Mouse (Mus musculus) forebrain, embryonic 16.5 days (tissue): Measurements from ENCODE around the gene Gm49510. TPM values are rescaled to one million over a fixed set of nuclear protein-coding genes. Genes with fewer than 3 reads are reported as not detected.

ENCODE experiments used
- ATAC-seq: fragments of 200-750 bp; cut with Nextera tagmentation; 2 replicates; pipeline ENCODE4 v1.8.0; 2017; ENCODE audit warnings: mild to moderate bottlenecking, moderate library complexity
- H3K27ac ChIP-seq: fragments of 300-500 bp; sonication (generic); 2 replicates; pipeline ENCODE4 v1.5.1; 2014; ENCODE audit warnings: low read length, control low read depth
- H3K27me3 ChIP-seq: fragments of 300-500 bp; sonication (generic); replicated peaks from 2 replicates; pipeline ENCODE4 v1.6.1; 2014; ENCODE audit warnings: low read length; ENCODE audit not compliant: control insufficient read depth, insufficient read depth
- H3K36me3 ChIP-seq: fragments of 300-500 bp; sonication (generic); 2 replicates; pipeline ENCODE4 v1.6.1; 2014; ENCODE audit not compliant: control insufficient read depth, insufficient read depth
- H3K4me1 ChIP-seq: fragments of 300-500 bp; sonication (generic); replicated peaks from 2 replicates; pipeline ENCODE4 v1.6.1; 2014; ENCODE audit warnings: low read length; ENCODE audit not compliant: control insufficient read depth, insufficient read depth
- H3K4me2 ChIP-seq: fragments of 300-500 bp; sonication (generic); 2 replicates; pipeline ENCODE4 v1.6.1; 2014; ENCODE audit warnings: mild to moderate bottlenecking, low read length, control low read depth
- H3K4me3 ChIP-seq: fragments of 300-500 bp; sonication (generic); replicated peaks from 2 replicates; pipeline ENCODE4 v1.5.1; 2014; ENCODE audit warnings: mild to moderate bottlenecking, low read length, control low read depth
- H3K9ac ChIP-seq: fragments of 300-500 bp; sonication (generic); replicated peaks from 2 replicates; pipeline ENCODE4 v1.6.1; 2014; ENCODE audit warnings: low read depth, low read length, control low read depth
- H3K9me3 ChIP-seq: fragments of 300-500 bp; sonication (generic); 2 replicates; pipeline ENCODE4 v1.6.1; 2016; ENCODE audit warnings: low read length; ENCODE audit not compliant: control insufficient read depth
- WGBS: fragments of 180-500 bp; shearing (Covaris S2); extraction: QIAGEN DNeasy Blood & Tissue Kit; methylation state at CpG from one replicate; pipeline ENCODE4 v1.1.7; 2014; 5-methylcytosine and 5-hydroxymethylcytosine counted together
- polyA plus RNA-seq: library from polyadenylated mRNA; unstranded; fragments of >200 nt; fragmentation: Nextera tagmentation; extraction: Ambion mirVana; gene quantifications from 2 replicates; pipeline ENCODE4 v1.2.1, GENCODE M21; 2015

Gm49510 gene
- polyA plus RNA-seq, 1 experiment from 2014 or later = 0.19 TPM

DNA sequence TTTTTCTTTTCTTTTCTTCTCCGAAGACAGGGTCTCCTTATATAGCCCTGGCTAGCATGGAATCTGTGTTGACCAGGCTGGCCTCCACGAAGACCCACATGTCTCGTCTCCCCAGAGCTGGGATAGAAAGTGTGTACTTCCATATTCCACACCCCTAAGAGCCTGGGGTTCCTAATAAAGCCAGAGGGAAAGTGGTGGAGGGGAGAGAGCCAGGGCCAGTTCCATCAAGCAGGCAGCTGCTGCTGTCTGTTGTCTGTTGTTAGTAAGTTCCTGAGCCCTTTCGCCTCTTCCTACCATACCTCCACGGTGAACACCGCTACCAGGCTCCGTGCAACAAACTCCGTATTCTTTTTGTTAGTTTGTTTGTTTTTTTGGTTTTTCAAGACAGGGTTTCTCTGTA is 29.1 kb downstream of the Gm49510 start:
- Histone ChIP-seq H3K36me3 (no peaks in the 10 kb centered on the region), H3K9me3 (no peaks in the 10 kb centered on the region), H3K4me2 (peak overlapping the region; percentile 71), H3K9ac (no peak overlapping the region), H3K4me3 (no peak overlapping the region), H3K27me3 (no peaks in the 10 kb centered on the region), H3K27ac (no peak overlapping the region), H3K4me1 (peaks cover 25% of the 10 kb centered on the region)
- no peak for ATAC-seq
- WGBS = 51% methylated on average over 7 of the region's 8 CpGs

DNA sequence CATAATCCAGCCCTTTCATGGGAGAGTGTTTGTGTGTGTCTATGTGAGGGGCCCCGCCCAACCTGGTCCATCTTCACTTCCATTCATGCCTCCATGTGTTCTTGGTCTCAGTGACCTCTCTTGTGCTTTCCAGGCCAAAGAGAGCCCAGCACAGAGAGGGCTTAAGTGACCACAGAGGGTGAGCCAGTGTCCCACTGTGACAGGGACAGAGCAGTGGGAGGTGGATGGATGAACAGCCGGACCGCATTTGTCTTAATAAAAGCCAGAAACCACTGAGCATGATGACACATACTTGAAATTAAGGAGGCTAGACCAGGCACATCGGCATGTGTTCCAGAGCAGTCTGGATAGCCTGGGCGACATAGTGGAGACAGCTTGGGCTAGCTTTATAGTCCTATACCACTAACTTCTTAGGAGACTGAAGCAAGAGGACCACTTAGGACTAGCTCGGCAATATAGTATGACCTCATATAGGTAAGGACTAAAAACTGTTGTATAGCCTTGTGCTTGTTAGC is 30.8 kb downstream of the Gm49510 start:
- H3K4me1 ChIP-seq = peaks cover 25% of the 10 kb centered on the region
- ATAC-seq = no peak

DNA sequence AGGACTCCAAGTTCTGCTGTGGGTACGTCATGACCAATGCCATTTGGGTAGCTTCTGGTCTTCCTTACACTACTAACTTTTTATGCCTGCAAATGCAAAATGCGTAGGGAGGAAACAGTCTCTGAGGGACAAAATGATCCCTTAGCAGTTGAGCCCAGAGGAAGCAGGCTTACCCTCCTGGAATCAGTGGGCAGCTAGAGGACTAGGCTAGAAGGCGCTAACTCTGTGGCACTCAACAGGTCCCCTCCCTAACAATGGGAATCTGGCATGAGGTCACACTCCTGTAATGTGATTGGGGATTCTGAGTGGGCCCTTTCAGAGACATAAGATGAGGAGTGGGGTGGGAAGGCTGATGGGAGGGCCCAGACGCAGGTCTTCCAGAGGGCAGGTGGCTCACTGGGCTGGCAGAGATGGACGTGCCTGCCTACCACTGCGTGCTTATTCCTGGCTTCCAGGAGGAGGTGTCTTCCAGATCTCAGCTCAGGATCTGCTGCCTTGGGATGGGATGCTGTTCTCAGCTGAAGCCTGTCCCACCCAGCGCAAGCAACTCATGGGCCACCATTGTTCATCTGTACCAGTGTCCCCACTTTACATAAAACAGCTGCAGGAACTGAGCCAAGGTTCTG is 31.4 kb downstream of the Gm49510 start:
- no peak overlapping the region for H3K4me2 ChIP-seq
- 86% methylated on average over 7 of the region's 7 CpGs for WGBS
- ATAC-seq = no peak
- peaks cover 28% of the 10 kb centered on the region for H3K4me1 ChIP-seq
- H3K27ac ChIP-seq = no peak overlapping the region
- H3K9ac ChIP-seq = no peak overlapping the region
- H3K9me3 ChIP-seq = no peaks in the 10 kb centered on the region
- H3K27me3 ChIP-seq = no peaks in the 10 kb centered on the region
- H3K36me3 ChIP-seq = no peaks in the 10 kb centered on the region
- no peak overlapping the region for H3K4me3 ChIP-seq

More for the DNA sequence above, 30.8 kb downstream of the Gm49510 start:
- H3K27ac ChIP-seq = no peak overlapping the region
- no peaks in the 10 kb centered on the region for H3K9me3 ChIP-seq
- no peaks in the 10 kb centered on the region for H3K36me3 ChIP-seq
- H3K27me3 ChIP-seq = no peaks in the 10 kb centered on the region
- WGBS = 92% methylated on average over 6 of the region's 6 CpGs
- no peak overlapping the region for H3K9ac ChIP-seq
- no peak overlapping the region for H3K4me3 ChIP-seq
- H3K4me2 ChIP-seq = no peak overlapping the region

DNA sequence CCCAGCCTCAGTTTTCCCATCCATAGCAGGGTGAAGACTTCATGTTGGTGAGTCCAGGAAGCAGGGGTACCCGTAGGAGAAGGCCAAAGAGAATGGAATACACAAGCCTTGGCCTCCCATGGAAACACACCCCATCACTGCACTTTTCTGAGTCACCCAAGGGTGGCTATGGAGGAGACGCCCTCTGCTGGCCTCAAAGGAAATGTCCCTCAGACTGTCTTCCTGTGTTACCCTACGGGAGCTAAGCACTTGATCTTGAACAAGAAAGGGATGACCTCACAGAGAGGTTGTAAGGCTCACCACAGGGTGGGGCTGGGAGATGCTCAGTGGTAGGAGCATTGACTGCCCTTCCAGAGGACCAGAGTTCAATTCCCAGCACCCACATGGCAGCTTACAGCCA is 32.1 kb downstream of the Gm49510 start:
- H3K9ac ChIP-seq = no peak overlapping the region
- H3K27ac ChIP-seq = no peak overlapping the region
- no peak overlapping the region for H3K4me2 ChIP-seq
- no peak overlapping the region for H3K4me3 ChIP-seq
- ATAC-seq = no peak
- peaks cover 25% of the 10 kb centered on the region for H3K4me1 ChIP-seq
- no peaks in the 10 kb centered on the region for H3K9me3 ChIP-seq
- H3K36me3 ChIP-seq = no peaks in the 10 kb centered on the region
- 28% methylated on average over 3 of the region's 3 CpGs for WGBS
- no peaks in the 10 kb centered on the region for H3K27me3 ChIP-seq

DNA sequence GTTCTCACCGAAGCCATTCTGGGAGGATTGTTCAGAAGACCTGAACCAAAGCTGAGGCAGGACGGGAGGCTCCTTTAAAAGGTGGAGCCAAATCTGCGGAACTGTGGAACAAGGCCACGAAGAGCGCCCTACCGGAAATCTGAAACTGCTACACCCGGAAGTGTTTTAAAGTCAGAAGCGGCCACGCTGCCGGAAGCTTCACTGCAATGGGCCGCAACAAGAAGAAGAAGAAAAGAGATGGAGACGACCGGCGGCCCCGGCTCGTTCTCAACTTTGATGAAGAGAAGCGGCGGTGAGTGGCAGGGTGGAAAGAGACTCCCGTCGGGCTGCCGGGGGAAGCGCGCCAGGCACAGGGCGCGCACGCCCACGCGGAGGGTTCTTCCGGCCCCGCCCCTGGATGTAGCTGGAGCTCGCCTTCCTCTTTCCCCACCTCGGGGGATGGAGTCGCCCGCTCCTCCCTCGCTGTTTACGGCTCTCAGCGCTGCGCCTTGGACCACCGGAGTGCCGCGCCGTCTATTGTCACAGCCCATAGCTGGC is 35.4 kb downstream of the Gm49510 start, which contains the start of gene Nol12:
TSS of gene Nol12 (plus strand) at position 150 of the 537 bp plus-strand sequence.
- H3K27me3 ChIP-seq = no peaks in the 10 kb centered on the region
- H3K4me3 ChIP-seq = peak within 1 kb of the TSS; percentile 75
- ATAC-seq = peak; percentile 95
- under 1% methylated on average over 38 of the region's 42 CpGs for WGBS
- H3K4me1 ChIP-seq = peaks cover 10% of the 10 kb centered on the region
- no peaks in the 10 kb centered on the region for H3K9me3 ChIP-seq
- H3K4me2 ChIP-seq = peak within 1 kb of the TSS; percentile 88
- peak within 1 kb of the TSS; percentile 83 for H3K27ac ChIP-seq
- peaks cover under 1% of the 10 kb centered on the region; the same call in 1 of the 2 replicates for H3K36me3 ChIP-seq
- H3K9ac ChIP-seq = peak within 1 kb of the TSS; percentile 79

DNA sequence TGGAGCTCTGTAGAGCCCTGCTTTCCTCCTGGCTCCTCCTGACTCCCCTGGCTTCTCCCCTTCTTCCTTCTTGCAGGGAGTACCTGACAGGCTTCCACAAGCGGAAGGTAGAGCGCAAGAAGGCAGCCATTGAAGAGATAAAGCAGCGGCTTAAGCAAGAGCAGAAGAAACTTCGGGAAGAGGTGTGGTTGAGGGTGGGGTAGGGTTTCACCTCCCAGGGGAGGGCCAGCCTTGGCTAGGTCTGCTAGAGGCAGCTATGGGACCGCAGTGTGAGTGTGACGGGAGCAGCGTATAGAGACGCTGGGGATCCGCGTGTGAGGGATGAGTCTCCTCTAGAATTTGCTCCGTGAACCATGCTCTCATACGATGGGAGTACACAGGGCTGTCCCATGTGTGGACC is 36.9 kb downstream of the Gm49510 start:
- Histone ChIP-seq H3K4me1 (peaks cover 10% of the 10 kb centered on the region), H3K36me3 (peaks cover 11% of the 10 kb centered on the region), H3K27me3 (no peaks in the 10 kb centered on the region), H3K9ac (no peak overlapping the region), H3K9me3 (no peaks in the 10 kb centered on the region), H3K27ac (no peak overlapping the region), H3K4me2 (no peak overlapping the region), H3K4me3 (no peak overlapping the region)
- 93% methylated on average over 12 of the region's 12 CpGs for WGBS
- ATAC-seq = no peak

DNA sequence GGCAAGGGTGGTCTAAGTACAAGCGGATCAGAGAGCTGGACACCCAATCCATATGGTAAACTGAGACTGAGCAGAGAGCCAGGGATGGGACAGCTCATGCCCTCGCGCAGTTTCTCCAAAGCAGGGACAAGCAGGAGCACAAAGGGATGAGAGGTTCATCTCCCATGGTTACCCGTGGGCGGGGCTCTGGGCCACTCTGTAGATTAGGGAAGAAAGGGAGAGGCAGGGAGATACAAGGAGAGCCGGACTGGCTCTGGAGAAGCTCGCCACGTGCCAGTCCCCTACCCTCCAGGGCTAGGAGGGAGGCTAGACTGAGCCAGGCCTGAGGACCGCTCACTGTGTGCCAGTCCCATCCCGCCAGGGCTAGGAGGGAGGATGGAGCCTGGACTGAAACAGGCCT is 37.8 kb downstream of the Gm49510 start:
- no peak overlapping the region for H3K27ac ChIP-seq
- no peak overlapping the region for H3K4me3 ChIP-seq
- WGBS = 88% methylated on average over 10 of the region's 10 CpGs
- H3K36me3 ChIP-seq = peaks cover 13% of the 10 kb centered on the region
- H3K9ac ChIP-seq = no peak overlapping the region
- peaks cover 10% of the 10 kb centered on the region for H3K4me1 ChIP-seq
- no peaks in the 10 kb centered on the region for H3K9me3 ChIP-seq
- no peaks in the 10 kb centered on the region for H3K27me3 ChIP-seq
- ATAC-seq = no peak
- no peak overlapping the region for H3K4me2 ChIP-seq

DNA sequence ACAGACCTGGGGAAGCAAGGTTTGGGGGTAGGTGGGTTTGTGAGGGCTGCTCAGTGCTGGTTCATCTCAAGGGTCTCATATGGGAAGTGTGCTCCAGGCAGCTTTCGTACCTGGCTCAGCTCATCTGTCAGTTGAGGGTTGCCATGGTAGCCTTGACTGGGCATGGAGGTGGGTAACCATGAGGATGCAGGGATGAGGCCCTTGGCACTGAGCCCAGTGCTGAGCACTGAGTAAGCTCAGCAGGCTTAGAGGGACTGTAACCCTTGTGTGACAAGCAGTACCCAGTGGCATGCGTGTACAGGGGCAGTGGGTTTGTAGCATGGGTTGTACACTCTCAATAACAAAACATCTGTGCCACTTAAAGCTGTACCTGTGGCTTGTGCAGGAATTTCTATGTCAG is 38.5 kb downstream of the Gm49510 start:
- Histone ChIP-seq H3K9me3 (no peaks in the 10 kb centered on the region), H3K36me3 (peaks cover 13% of the 10 kb centered on the region), H3K27me3 (no peaks in the 10 kb centered on the region), H3K27ac (no peak overlapping the region), H3K4me3 (no peak overlapping the region), H3K4me2 (no peak overlapping the region), H3K4me1 (peaks cover 14% of the 10 kb centered on the region), H3K9ac (no peak overlapping the region)
- 75% methylated on average over 2 of the region's 2 CpGs for WGBS
- no peak for ATAC-seq

DNA sequence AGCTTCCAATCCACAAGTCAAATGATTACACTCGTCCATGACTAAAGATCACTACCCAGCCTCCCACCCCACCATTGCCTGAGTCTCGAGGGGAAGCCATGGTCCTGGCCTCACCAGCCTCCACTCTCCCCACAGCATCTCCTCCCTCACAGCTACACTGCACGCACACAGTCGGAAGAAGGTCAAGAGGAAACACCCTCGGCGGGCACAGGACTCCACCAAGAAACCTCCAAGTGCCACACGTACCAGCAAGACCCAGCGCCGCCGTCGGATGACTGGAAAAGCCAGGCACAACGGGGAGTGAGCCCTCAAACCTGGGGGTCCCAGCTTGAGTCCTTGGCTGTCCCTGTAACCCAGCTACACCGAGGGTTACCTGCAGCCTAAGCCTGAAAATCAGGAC is 40.9 kb downstream of the Gm49510 start:
- Histone ChIP-seq H3K4me2 (no peak overlapping the region), H3K36me3 (peaks cover 13% of the 10 kb centered on the region), H3K4me1 (peaks cover 13% of the 10 kb centered on the region), H3K27me3 (no peaks in the 10 kb centered on the region), H3K27ac (no peak overlapping the region), H3K9ac (no peak overlapping the region), H3K4me3 (no peak overlapping the region), H3K9me3 (no peaks in the 10 kb centered on the region)
- ATAC-seq = no peak
- WGBS = 96% methylated on average over 13 of the region's 13 CpGs
